Mouse (Mus musculus): ENCODE measurements around the gene Lfng. TPM values are rescaled to one million over a fixed set of nuclear protein-coding genes. Genes with fewer than 3 reads are reported as not detected.

Lfng gene
- total and polyA plus RNA-seq, 2 experiments from 2014 or later = 20.1 to 56.6 TPM

DNA sequence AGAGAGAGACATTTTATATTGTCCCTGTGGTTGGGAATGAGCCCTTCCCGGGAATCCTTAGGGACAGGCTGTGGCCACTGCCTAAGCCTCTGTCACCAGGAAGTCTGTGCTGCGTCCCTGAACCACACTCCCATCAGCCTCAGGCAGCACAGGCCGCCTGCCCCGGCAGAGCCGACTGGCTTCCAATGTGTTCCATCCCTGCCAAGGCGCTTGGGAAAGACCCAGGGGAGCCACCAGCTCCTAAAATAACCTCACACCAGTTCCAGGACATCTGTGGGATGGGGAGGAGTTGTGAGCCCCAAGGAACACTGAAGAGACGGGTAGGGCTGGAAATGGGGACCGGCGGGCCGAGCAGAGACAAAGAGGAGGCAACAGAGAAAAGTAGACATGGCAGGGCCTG, 35.4 kb upstream of the Lfng start:
- Histone ChIP-seq H3K9ac (replicated peaks; ENCODE audit: low read length, poor library complexity, severe bottlenecking) (no peak overlapping the region), H3K36me3 (ENCODE audit: insufficient read depth, low read length) (no peaks in the 10 kb centered on the region), H3K4me2 (ENCODE audit: low read depth, low read length, poor library complexity, severe bottlenecking) (no peak overlapping the region), H3K27me3 (ENCODE audit: insufficient read depth, low read length) (no peaks in the 10 kb centered on the region), H3K9me3 (ENCODE audit: low read length) (no peaks in the 10 kb centered on the region), H3K27ac (ENCODE audit: low read depth, low read length) (no peak overlapping the region), H3K4me1 (ENCODE audit: insufficient read depth, low read length) (no peaks in the 10 kb centered on the region), H3K4me3 (ENCODE audit: low read depth, low read length) (no peak overlapping the region)
- 58% methylated on average over 9 of the region's 10 CpGs for WGBS
- DNase-seq (ENCODE audit: low spot score) (peak; percentile 35), ATAC-seq (ENCODE audit: low FRiP score) (no peak)
- TF ChIP-seq CTCF (IDR thresholded peaks at IDR 0.05) = no peak

DNA sequence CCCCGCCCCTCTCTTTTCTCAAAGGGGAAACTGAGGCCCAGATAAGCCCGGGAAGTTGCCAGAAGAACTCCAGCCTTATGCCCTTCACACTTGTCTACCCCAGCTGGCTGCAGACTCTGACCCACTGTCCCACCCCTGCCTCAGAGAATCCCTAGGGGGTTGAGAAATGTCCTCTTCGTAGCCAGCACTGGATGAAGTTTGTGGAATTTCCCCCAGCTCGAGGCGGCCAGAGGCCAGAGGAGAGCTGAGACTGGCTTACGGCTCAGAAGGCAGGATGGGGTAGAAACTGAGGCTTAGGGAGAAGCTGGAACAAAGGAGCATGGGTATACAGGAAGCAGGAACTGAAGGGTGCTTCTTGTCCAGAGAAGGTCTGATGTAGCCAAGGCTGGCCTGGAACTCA, 34.5 kb upstream of the Lfng start:
- H3K4me1 ChIP-seq (ENCODE audit: insufficient read depth, low read length) = no peaks in the 10 kb centered on the region
- H3K4me2 ChIP-seq (ENCODE audit: low read depth, low read length, poor library complexity, severe bottlenecking) = no peak overlapping the region
- WGBS = 72% methylated on average over 6 of the region's 6 CpGs

DNA sequence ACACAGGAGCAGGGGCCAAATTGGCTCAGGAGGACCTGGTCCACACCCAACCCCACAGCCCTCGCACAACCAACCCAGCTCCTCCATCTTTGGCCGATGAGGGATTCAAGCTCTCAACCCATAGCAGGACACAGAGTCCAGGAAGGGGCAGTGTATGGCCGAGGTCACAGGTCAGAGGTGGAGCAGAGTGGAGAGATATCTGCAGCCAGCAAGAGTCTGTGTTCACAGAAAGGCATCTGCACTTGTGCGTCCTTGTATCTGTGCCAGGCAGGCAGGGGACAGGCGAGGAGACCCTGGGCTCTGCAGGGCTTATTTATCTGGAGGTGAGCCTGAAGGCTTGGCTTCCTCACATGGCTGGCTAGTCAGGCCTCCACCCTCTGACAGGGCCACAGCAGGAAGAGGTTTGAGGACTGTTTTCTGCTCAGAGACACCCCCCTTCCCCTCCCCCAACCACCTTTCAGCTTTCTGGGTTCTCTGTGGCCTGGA, 31.7 kb upstream of the Lfng start:
- DNase-seq (ENCODE audit: low spot score) = no peak
- no peak overlapping the region for H3K9ac ChIP-seq (replicated peaks; ENCODE audit: low read length, poor library complexity, severe bottlenecking)
- H3K9me3 ChIP-seq (ENCODE audit: low read length) = no peaks in the 10 kb centered on the region
- ATAC-seq (ENCODE audit: low FRiP score) = no peak
- no peak overlapping the region for H3K4me3 ChIP-seq (ENCODE audit: low read depth, low read length)
- no peak overlapping the region for H3K4me2 ChIP-seq (ENCODE audit: low read depth, low read length, poor library complexity, severe bottlenecking)
- WGBS = 75% methylated on average over 5 of the region's 5 CpGs
- no peak for TF ChIP-seq CTCF (IDR thresholded peaks at IDR 0.05)
- H3K27me3 ChIP-seq (ENCODE audit: insufficient read depth, low read length) = no peaks in the 10 kb centered on the region
- H3K4me1 ChIP-seq (ENCODE audit: insufficient read depth, low read length) = no peaks in the 10 kb centered on the region
- no peak overlapping the region for H3K27ac ChIP-seq (ENCODE audit: low read depth, low read length)
- H3K36me3 ChIP-seq (ENCODE audit: insufficient read depth, low read length) = no peaks in the 10 kb centered on the region

More for the DNA sequence above, 34.5 kb upstream of the Lfng start:
- H3K27me3 ChIP-seq (ENCODE audit: insufficient read depth, low read length) = no peaks in the 10 kb centered on the region
- H3K4me3 ChIP-seq (ENCODE audit: low read depth, low read length) = no peak overlapping the region
- H3K9me3 ChIP-seq (ENCODE audit: low read length) = no peaks in the 10 kb centered on the region
- H3K9ac ChIP-seq (replicated peaks; ENCODE audit: low read length, poor library complexity, severe bottlenecking) = no peak overlapping the region
- TF ChIP-seq CTCF (IDR thresholded peaks at IDR 0.05) = no peak
- ATAC-seq (ENCODE audit: low FRiP score) (no peak), DNase-seq (ENCODE audit: low spot score) (no peak)
- H3K27ac ChIP-seq (ENCODE audit: low read depth, low read length) = no peak overlapping the region
- no peaks in the 10 kb centered on the region for H3K36me3 ChIP-seq (ENCODE audit: insufficient read depth, low read length)

DNA sequence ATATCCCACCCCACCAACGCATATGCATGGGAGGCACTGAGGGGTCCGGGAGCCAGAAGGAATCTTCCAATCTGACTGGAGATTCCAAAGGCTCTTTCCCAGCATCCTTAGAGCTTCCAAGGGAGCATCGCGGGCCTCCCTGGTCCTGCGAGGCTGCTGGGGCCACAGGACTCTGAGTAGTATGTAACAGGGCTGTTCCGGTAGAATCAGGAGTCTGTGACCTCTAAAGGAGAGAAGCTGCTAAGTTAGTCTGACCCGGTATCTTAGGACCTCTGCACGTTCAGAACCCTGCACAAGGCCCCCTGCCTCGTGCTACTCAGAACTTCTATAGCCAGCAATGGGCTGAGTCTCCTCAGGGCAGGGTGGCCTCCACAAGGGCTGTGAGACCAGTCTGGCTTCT, 27.9 kb upstream of the Lfng start:
- Histone ChIP-seq H3K27ac (ENCODE audit: low read depth, low read length) (no peak overlapping the region), H3K4me1 (ENCODE audit: insufficient read depth, low read length) (peaks cover 12% of the 10 kb centered on the region), H3K9me3 (ENCODE audit: low read length) (no peaks in the 10 kb centered on the region), H3K9ac (replicated peaks; ENCODE audit: low read length, poor library complexity, severe bottlenecking) (no peak overlapping the region), H3K36me3 (ENCODE audit: insufficient read depth, low read length) (no peaks in the 10 kb centered on the region), H3K27me3 (ENCODE audit: insufficient read depth, low read length) (no peaks in the 10 kb centered on the region), H3K4me3 (ENCODE audit: low read depth, low read length) (no peak overlapping the region), H3K4me2 (ENCODE audit: low read depth, low read length, poor library complexity, severe bottlenecking) (no peak overlapping the region)
- DNase-seq (ENCODE audit: low spot score) (no peak), ATAC-seq (ENCODE audit: low FRiP score) (no peak; the same call in 1 of the 2 replicates)
- no peak for TF ChIP-seq CTCF (IDR thresholded peaks at IDR 0.05)
- WGBS = 20% methylated on average over 9 of the region's 9 CpGs

GRCm38 (mm10) chr5:140579771-140580170, 27.3 kb upstream of the Lfng start:
- ATAC-seq (ENCODE audit: low FRiP score) = no peak; the same call in 1 of the 2 replicates
- H3K27me3 ChIP-seq (ENCODE audit: insufficient read depth, low read length) = no peaks in the 10 kb centered on the region
- no peaks in the 10 kb centered on the region for H3K9me3 ChIP-seq (ENCODE audit: low read length)
- H3K27ac ChIP-seq (ENCODE audit: low read depth, low read length) = no peak overlapping the region
- no peaks in the 10 kb centered on the region for H3K36me3 ChIP-seq (ENCODE audit: insufficient read depth, low read length)
- no peak overlapping the region for H3K9ac ChIP-seq (replicated peaks; ENCODE audit: low read length, poor library complexity, severe bottlenecking)
- no peak for TF ChIP-seq CTCF (IDR thresholded peaks at IDR 0.05)
- H3K4me2 ChIP-seq (ENCODE audit: low read depth, low read length, poor library complexity, severe bottlenecking) = no peak overlapping the region
- H3K4me3 ChIP-seq (ENCODE audit: low read depth, low read length) = no peak overlapping the region
- 9% methylated on average over 6 of the region's 6 CpGs for WGBS
- peaks cover 12% of the 10 kb centered on the region for H3K4me1 ChIP-seq (ENCODE audit: insufficient read depth, low read length)
- peak; percentile 69 for DNase-seq (ENCODE audit: low spot score)

DNA sequence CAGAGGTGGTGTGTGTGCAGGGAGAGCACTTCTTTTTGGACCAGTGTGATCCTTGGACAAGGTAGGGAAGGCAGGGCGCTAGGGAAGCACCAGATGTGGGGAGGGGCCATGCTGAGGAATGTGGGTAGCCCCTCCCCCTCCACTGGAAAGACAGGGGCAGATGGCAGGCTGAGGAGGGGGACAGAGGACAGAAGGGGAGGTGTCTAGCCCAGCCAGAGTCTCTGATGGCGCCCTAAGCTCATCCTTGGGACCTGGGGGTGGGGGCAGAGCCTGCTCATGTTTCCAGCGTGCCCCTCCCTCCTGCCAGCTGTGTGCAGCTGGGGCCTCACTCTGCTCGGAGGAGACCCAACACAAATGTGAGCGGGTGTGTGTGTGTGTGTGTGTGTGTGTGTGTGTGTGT, 25.6 kb upstream of the Lfng start:
- ATAC-seq (ENCODE audit: low FRiP score) = no peak
- H3K9ac ChIP-seq (replicated peaks; ENCODE audit: low read length, poor library complexity, severe bottlenecking) = no peak overlapping the region
- H3K36me3 ChIP-seq (ENCODE audit: insufficient read depth, low read length) = no peaks in the 10 kb centered on the region
- no peak overlapping the region for H3K4me2 ChIP-seq (ENCODE audit: low read depth, low read length, poor library complexity, severe bottlenecking)
- TF ChIP-seq CTCF (IDR thresholded peaks at IDR 0.05) = no peak
- H3K4me3 ChIP-seq (ENCODE audit: low read depth, low read length) = no peak overlapping the region
- WGBS = 3% methylated on average over 3 of the region's 5 CpGs
- H3K9me3 ChIP-seq (ENCODE audit: low read length) = no peaks in the 10 kb centered on the region
- H3K27me3 ChIP-seq (ENCODE audit: insufficient read depth, low read length) = no peaks in the 10 kb centered on the region
- peaks cover 12% of the 10 kb centered on the region for H3K4me1 ChIP-seq (ENCODE audit: insufficient read depth, low read length)
- no peak overlapping the region for H3K27ac ChIP-seq (ENCODE audit: low read depth, low read length)
- DNase-seq (ENCODE audit: low spot score) = no peak

All from midbrain, postnatal 0 days (tissue).